Mouse (Mus musculus) retina, adult 2 months (tissue): ENCODE measurements around the gene Sertad1.
A peak's percentile ranks its signal among the peaks of the same experiment; 100 is the strongest.

Experiments used
- DNase-seq: peaks from one replicate; pipeline ENCODE4 v3.0.0-alpha.2; 2012; ENCODE audit warnings: low read depth, low spot score

Sertad1 gene

GRCm38 (mm10) chr7:27486770-27487697 lies at the start of gene Sertad1:
Gene Sertad1 (plus strand): TSS chr7:27486910.
- peak; percentile 96 for DNase-seq

- DNase-seq: no peak
Measured at GRCm38 (mm10) chr7:27437544-27437943, 49.2 kb upstream of the Sertad1 start.

DNA sequence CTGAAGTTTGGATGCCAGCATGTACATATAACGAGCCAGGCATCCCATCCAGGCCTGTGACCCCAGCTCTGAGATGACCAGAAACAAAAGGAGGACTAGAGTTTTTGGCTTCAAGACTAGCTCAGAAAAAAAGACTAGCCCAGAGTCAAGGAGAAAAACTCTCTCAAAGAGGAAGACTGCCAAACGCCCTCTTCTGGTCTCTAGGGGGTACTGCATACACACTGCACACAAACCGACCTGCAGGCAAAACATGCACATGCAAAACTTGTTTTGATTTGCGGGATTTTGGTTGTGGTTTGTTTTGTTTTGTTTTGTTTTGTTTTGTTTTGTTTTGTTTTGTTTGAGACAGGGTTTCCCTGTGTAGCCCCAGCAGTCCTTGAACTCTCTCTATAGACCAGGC lies 46.7 kb upstream of the Sertad1 start:
- no peak for DNase-seq

DNA sequence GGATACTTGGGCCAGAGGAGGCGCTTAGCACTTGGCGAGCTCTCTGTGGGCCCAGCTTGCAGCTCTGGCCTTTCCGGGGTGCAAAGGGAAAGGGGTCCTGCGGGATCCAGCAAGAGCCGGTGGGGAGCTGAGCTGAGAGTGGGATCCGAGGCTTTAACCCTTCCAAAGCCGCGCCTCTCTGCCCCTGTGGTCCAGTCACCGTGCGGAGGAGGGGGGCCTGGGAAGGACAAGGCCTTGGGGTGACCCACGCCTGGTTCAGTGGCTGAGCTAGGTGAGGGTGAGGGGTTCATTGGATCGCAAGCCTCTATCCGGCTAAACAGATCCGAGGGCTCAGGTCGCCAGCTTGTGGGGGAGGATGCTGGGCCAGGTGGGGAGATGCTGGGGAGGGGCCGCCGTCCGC lies 40.7 kb upstream of the Sertad1 start:
- no peak for DNase-seq

GRCm38 (mm10) chr7:27446521-27447418 lies 39.9 kb upstream of the Sertad1 start:
- DNase-seq: no peak

DNA sequence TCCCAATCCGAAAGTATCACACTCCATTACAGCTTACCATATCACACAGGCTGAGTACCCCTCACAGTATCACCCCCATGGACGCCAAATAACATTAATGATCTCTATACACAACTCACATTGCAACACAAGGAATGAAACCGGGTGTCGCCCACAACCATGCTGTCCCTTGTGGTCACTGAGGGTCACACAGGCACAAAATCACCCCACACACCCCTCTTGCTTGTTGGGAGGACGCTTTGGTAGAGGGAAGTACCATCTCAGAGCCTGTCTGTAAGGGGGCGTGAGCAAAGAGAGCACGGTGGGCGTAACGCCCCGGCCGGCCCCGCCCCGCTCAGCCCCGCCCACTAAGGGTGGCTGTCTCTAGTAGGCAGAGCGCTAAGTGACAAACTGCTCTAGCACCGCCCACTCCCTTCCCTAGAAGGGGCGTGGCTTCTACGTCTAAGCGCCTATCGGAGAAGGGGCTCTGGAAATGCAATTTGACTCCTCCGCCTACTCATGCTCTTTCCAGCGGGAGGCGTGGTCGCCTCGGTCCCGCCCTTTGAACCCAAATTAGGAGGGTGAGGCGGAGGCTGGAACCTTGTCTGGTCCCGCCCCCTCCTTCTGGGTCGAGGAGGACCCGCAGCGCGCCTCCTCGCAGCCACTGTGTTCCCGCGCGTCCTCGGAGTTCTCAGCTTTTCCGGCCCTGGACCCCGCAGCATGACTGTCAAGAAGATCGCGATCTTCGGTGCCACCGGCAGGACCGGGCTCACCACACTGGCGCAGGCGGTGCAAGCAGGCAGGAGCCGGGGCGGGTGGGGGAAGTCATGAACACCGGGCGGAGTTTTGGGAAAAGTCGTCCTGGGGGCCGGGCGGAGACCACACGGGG lies 39.1 kb upstream of the Sertad1 start, which contains the start of the genes Sptbn4 and Blvrb:
Gene Sptbn4, minus strand, starts transcription at position 268 of the 868 bp plus-strand sequence.
Gene Blvrb, plus strand, starts transcription at position 560 of the 868 bp plus-strand sequence.
- DNase-seq: peak; percentile 89

DNA sequence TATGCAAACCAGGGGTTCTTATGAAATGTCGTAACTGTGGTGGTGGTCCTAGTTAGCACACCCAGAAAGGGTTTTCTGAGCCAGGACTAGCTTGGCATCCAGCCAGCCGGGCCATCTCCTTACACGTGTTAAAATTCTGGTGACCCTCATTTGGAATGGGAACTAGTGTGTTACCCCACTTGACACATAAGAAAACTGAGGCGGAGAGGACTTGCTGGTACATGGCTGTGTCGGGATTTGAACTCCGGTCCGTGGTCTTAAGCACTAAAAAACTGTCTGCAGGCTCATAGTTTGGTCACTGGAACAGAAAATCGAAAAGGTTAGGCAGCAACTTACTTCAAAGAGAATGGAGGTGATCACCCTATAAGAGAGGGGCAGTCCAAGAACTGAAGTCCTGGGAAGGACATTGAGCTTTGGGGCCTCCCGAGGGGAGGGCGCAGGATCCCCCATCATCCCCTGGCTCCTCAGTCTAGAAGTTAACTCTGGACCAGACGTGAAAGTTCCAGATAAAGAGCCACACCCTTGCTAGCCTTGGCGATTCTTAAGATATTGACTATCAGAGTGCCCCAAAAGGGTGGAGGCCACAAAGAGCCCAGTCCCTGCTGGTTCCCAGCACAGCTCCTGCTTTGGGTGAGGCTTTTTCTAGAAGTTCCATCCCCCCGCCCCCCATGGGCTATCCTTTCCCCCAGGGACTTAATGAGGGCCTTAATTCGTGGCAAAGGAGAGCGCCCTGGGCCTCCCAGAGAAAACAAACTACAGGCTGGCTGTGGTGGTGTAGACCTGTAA lies 38.1 kb upstream of the Sertad1 start:
- DNase-seq: no peak

DNA sequence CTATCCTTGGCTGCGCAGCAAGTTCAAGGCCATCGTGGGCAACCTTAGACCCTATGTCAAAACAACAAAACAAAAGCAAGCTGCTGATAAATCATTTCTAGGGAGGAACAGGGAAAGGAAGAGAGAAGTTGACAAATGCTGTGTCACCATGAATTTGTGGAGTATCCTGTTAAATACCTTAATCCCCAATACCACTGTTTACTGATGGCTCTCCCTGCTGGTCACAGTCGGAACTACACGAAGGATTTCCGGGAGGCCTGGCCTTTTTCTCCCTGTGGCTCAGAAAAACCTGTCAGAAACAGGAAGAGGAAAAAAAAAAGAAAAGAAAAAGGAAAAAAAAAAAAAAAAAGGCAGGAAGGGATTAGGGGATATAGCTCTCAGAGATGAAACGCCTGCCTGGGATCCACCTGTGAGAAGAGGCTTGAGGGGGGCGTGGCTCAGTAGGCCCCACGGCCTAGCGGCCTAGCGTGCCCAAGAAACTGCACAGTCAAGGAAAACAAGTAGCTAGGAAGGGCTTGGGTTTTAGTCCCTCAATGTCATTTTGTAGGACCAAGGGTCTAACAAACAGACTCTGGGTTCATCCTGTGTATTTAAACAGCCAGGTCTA lies 37.4 kb upstream of the Sertad1 start:
- DNase-seq: no peak

GRCm38 (mm10) chr7:27451359-27451758 lies 35.4 kb upstream of the Sertad1 start:
- DNase-seq: no peak

DNA sequence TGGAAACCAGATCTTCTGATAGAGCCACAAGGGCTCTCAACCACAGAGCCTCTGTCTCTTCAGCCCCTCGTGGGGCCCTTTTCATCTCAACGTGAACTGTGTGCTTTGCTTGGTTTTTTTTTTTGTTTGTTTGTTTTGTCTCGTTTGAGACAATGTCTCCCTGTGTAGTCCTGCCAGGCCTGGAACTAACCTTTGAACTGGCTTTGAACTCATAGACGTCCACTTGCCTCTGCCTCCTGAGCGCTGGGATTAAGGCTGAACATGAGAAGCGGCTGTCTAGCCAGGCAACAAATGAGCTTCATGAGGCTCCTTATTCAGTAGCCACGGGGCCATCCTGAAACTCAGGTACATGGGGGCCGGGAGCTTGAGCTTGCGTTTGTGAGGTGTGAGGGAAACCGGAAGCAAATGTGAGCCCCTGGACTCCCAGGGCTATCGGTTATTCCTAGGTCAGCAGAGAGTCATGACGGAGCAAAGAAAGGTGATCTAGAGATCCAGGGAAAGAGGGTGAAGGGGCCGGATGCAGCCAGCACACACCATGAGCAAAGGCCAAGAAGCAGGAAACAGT lies 34.4 kb upstream of the Sertad1 start:
- DNase-seq: no peak

DNA sequence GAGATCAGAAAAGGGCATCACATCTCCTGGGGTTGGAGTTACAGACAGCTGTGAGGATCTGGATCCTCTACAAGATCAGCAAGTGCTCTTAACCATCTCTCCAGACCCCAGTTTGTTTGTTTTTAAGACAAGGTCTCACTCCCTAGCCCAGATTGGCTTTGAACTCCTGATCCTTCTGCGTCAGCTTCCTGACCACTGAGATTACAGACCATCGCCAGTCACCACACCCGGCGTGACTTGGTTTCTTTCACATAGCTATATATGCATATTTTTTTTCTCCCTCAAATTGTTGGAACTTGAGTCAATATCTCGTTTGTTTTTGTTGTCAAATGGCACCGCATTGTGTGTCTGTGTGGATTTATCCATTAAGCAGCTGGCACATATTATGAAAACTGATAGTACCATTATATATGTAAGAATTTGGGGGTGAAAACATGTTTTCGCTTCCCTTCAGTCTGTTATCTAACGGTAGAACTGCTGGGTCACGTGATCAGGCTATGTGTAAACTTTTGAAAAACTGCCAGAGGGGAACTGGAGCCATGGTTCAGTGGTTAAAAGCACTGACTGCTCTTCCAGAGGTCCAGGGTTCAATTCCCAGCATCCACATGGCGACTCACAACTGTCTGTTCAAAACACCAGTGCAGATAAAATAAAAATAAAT lies 32.1 kb upstream of the Sertad1 start:
- DNase-seq: no peak

- DNase-seq: no peak
Measured at GRCm38 (mm10) chr7:27455273-27455672, 31.4 kb upstream of the Sertad1 start.

DNA sequence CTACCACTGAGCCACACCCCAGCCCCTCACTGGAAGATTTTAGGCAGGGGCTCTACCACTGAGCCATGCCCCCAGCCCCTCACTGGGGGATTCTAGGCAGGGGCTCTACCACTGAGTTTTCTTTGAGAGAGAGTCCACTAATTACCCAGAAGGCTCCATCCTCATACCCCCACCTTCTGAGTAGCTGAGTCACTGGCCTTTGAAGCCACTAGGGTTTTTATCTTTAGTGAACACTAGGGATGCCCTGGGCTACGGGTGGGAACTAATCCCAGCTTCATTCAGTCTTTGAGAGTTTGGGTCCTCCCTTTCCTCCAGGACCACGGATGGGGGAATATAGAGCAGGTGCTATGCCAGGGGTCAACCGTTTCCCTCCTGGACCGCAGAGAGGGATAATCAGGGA lies 28.1 kb upstream of the Sertad1 start:
- DNase-seq: no peak

DNA sequence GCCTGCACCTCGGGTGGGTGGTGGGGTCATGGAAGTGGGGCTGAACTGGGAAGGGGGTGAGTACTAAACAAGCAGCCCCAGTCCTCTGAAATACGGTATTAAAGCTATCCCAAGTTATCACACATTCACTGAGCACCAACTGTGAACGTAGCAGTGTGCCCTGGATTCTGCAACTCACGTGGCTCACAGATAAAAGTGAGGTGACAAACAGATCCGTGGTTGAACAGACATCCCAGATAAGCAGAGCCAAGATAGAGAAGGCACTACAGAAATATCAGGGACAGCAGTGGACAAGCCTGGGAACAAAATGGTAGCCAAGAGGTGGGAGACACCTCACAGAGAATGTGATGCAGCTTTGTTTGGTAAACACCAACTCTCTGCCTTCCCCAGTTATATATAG lies 27.1 kb upstream of the Sertad1 start:
- DNase-seq: no peak

DNA sequence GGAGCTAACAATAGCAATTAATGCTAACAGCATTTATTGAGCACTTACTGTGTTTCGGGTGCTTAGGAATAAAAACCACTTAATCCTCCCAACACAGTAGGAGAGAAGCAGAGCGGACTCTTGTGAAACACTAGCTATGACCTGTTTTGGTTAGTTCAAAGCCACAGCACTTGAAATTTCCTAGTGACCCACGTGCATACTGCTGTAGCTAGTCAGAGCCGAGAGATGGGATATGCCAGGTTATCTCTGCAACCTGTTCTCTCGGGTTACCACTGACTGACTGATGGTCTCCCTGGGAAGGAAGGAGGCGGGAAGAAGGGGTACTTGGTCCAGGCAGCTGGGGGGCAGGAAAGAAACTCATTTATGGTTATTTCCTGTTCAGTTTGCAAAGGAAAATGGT lies 26.2 kb upstream of the Sertad1 start:
- no peak for DNase-seq

- no peak for DNase-seq
Measured at GRCm38 (mm10) chr7:27467648-27468047, 19.1 kb upstream of the Sertad1 start.

GRCm38 (mm10) chr7:27471390-27472120 lies 15.2 kb upstream of the Sertad1 start:
- DNase-seq: no peak

DNA sequence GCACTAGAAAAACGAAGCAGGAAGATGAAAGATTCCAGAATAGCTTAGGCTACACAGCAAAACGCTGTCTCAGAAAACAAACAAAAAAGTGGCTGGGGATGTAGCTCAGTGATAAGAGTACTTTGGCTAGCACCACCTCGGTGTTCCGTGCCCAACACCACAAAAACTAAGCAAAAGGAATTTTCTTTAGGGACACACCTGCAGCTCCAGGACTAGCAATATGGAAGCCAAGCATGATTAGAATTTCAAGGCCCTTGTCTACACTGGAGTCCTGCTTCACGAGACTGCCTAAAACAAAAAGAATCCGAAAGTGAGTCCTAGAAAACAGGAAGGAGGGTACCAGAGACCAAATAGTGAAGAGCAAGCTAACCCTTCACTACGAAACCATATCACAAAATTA lies 14.1 kb upstream of the Sertad1 start:
- DNase-seq: no peak
